Mouse (Mus musculus) granulocyte monocyte progenitor cell, adult 5-6 weeks (primary cell): ENCODE data around the gene Dab1. TPM values are rescaled to one million over a fixed set of nuclear protein-coding genes. Genes with fewer than 3 reads are reported as not detected.

Source experiments
- ATAC-seq: replicated peaks from 2 replicates; pipeline ENCODE4 v1.8.0; 2016; ENCODE audit warnings: mild to moderate bottlenecking, moderate TSS enrichment, inconsistent platforms; ENCODE audit not compliant: poor library complexity, severe bottlenecking
- total RNA-seq, 2 experiments: library from RNA; stranded (forward) in 1 of 2; stranded (reverse) in 1 of 2; fragments of 200-712, 200-1000 nt in 1 of 2; fragments of >200 nt in 1 of 2; fragmentation: Nextera tagmentation in 1 of 2; gene quantifications; 2 replicates each; pipeline ENCODE4 v1.2.3; 2014 to 2017

Gene Dab1
- total RNA-seq, 2 experiments from 2014 or later, result not detected

DNA sequence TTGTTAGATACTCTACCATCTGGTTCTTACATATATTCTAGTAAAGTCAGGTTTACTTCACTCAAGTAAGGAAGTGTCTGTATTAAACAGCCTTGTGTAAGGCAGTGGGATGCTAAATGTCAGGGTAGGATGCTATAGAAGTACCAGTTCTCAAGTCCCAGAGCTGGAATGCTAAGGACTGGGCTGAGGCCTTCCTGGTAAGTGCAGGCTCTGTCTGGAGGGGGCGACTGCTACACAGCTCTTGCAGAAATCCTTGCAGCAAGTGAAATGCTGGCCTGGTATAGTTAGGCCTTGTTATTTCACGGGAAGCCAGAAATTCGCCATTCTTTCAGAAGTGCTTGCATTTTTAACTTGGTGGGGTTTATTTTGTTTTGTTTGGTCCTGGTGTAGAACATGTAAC is 72.6 kb downstream of the Dab1 start:
- no peak for ATAC-seq

DNA sequence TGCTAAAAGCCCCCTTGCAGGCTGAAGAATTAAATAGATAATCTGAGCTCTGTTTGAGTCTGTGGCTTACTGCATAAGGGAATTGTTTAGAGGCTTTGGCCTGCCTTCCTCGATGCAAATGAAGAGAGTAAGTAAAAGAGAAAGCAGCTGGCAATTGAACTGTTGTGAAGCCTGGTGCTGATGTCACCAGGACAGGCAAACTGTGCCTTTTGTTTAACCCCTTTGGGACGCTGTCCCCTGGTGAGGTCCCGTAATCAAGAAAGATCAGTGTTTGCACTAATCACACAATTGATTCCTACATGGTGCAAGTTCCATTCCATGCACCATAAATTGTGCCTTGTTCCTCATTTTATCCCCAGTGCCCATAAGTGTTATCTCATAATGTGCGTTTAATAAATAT is 80.6 kb downstream of the Dab1 start:
- no peak for ATAC-seq

DNA sequence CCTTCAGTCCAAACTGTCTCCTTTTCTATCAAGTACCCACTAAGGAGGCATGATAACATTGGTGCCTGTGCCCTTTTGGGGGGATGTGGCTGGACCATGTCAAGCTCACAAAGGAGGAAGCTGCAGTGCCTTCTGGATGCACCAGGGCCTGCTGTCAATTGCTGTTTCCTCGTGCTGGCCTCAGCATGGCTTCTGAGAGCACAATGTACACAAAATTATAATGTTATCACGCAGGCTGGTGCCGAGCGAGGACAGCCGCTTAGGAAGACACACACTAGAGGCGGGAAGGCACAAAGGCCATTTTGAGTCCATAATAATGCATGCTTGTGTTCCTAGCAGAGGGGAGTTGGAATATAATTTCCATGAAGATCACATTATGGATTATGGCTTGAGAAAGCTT is 81.2 kb downstream of the Dab1 start:
- no peak for ATAC-seq

DNA sequence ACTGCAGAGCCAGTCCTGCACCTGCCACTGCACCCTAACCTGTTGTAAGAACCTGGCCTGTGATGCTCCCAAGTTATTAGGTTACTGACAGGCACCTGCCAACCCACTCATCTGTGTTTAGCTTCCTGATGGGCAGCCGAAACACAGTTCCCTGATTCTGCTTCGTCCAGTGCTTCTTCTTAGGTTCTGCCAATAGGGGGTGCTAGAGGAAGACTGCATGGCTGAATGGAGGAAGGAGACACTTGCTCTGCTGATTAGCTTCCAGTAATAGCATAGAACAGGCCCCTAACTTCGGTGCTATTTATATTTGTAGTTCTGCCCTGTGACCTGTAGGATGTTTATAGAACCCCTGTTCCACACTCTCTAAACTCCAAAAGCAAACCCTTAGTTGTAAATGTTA is 83.0 kb downstream of the Dab1 start:
- peak; percentile 60; the same call in 1 of the 2 replicates for ATAC-seq

DNA sequence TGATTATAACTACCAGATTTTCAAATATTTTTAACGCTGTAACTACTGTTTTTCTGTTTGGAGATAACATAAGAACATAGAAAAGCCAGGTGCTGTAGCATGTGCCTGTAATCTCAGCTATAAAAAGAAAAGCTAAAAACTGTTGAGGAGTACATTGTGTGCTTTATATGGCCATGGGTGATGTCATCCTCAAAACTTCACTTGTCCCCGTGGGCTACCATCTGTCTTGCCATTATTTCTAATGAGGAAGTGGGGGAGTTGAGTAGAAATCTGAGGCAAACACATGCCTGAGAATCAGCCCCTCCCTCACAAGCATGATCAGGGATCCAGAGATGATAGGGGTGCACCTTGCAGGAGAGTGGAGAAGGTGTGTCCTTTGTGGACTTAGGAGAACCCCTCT is 85.3 kb downstream of the Dab1 start:
- no peak for ATAC-seq

DNA sequence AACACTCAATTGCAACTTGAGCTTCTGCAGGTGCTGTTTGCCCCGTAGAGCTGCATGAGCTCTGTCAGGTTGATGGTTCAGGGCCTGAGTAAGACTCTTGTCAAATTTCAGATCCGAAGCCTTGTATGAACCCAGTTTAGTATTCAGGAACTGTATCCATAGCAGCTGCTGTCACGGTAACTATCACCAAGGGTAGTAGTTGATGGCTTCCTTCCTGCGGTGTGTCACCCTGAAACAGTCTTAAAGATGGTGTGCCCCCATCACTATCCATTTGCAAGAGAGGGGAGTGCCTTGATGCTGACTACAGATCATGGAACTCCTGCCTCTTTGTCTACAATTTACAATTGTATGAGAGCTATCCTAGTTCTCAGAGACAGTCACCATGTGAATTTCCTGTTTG is 87.3 kb downstream of the Dab1 start:
- peak; percentile 10 for ATAC-seq

DNA sequence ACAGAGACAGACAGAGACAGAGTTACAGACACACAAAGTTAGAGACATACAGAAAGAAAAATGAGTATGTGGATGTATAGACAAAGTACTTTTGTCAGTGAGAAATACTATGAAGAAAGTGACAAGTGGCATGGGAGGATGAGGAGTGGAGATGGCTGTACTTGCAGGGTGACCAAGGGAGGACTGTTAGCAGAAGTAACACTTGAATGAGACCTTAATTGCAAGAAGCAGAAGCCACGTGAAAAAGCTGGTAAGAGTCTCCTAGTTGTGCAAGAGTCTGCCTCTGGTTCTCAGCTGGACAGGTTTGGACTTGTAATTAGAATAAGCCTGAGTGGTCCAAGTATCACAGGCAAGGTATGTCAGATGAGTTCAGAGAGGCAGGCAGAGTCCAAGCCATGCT is 88.0 kb downstream of the Dab1 start:
- peak; percentile 64 for ATAC-seq

DNA sequence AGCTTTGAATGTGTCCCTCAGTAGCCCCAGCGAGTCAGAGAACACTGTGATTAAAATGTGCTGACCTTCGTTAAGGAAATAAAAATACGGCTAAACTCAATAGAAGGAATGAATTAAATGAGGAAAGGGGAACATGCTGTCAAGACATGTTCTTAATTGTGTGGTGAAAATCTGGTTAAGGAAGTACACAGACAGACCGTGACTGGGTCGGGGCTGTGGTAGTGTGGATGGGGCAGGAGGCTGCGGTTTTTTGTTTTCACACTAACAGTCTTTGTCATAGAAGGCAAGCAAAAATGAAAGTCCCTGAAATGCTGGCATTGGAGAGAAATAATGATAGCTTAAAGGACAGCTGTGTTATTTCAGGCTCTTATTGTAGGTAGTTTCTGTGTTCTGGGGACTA is 92.2 kb downstream of the Dab1 start:
- ATAC-seq, result peak; percentile 63

DNA sequence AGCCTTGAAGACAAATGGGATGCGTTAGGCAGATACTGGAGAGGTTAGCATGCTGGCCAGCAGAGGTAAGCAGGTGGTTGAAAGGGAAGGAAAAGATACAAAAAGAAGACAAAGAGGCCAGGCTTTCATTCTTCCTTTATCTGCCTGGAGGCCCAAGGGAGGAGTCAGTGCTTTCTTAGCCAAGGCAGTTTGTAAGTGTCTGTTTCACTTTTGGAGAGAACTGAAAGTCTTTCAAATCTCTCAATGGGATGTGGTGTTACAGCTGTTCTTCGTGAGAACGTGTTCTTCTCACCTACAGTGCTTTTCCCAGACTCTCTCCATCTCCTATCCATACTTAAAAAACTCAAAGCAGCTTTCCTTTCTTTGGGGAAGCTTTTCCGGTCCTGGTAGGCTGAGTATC is 94.8 kb downstream of the Dab1 start:
- ATAC-seq, result peak; percentile 63

DNA sequence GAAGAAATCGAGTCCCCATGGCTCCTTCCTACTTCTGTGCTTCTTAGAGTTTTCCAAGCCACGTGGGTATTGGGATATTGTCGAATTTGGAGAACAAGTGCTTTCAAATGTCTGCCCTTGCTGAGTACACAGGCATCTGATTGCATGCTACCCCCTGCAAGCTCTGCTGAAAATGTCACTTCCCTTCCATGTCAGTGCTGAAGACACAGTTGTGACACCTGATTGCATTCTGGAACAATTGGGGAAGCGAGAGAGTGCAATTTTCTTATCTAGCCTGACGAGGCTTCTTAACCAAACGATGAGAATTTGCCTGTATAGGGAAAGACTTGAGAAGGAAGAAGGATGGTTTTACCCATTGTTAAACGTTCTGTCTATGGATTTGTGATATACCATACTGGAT is 95.8 kb downstream of the Dab1 start:
- ATAC-seq, result peak; percentile 77

DNA sequence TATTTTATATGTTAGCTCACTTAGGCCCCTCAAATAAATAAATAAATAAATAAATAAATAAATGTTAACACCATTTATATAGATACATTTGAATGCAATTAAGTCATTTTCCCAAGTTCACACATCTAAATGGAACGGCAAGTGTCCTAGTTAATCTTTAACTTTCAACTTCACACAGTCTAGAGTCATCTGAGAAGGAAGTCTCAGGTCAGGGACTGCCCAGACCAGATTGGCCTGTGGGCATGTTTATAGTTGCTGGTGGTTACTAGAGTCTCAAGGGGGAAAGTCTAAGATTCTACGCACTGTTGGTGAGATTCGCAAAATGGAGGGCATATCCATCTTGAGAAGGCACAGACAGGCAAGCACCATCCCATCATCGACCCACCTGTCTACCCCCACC is 96.4 kb downstream of the Dab1 start:
- no peak for ATAC-seq

DNA sequence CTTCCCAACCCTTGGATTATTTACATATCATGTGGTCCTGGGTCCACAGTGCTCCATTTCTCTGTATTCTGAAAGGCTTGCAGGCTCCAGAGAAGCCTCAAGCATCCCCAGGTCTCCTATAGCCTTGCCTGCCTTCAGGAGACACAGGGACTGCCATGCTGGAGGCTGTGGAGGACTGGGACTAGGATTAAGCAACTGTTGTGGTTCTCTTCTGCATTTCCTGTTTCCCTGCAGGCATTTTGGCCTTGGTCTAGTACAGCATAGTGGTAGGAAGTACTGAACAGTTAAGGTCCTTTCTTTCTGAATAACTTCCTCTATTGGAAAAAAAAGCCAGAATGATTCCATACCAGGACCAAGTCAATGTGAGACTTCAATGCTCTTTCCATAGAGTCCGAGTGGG is 103.6 kb downstream of the Dab1 start:
- ATAC-seq, result peak; percentile 98

DNA sequence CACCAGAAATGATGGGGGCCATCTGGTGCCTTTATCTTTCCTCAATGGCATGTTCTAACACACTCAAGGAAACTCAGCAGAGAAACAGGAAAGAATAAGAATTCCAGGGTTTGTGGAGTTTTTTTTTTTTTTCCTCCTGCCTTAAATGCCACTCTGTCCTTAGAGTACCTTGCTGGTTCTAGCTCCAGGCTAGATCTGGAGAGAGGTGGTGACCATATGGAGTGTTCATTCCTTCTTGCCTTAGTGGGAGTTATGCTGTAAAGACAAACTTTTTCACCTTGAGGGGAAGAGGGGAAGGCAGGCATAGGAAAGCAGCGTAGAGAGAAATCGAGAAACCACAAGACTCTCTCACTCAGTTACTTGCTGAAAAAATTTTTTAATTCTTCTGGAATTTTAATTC is 107.3 kb downstream of the Dab1 start:
- ATAC-seq, result no peak

DNA sequence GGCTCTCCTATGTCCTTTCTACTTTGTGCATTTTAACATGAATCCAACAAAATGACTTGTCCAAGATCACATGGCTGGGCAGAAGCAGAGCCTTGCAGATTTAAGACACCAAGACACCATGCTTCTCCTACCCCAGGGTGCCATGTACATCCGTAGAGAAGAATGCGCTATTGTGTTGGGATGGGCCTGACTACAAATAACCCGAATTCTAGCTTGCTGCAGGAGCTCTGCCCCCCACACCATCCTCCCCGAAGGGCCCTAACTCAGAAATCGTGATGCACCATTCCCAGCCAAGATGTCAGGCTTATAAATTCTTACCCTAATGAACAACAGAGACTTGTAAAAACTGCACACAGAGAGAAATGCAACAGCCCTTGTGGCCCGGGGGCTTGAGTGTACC is 118.0 kb downstream of the Dab1 start:
- ATAC-seq, result no peak

DNA sequence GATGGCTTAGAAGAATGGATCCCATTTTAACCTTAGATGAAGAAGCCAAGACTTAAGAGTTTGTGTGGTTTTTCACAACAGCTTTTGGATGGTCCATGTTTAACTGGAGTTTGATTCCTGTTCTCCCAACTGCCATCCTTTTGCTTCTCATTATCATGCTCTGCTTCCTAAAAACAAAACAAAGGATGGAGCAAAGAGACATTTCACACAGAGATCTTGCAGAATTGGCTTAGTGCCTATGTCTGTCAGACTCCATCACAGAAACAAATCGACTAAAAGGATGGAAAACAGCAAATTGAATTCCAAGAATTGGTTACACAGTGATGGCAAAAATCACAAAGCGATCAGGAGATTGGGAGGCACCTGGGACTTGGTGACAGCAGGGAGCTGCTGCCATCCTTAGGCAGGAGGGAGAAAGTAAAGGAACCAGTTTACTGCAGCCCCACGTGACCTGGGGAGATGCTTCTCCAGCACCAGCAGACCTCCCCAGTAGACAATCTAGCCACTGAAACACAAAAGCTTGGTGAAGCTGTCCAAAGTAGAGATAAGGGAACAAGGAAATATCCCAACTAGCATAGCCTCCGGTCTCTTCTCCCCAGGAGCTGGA is 132.2 kb downstream of the Dab1 start:
- ATAC-seq, result no peak

DNA sequence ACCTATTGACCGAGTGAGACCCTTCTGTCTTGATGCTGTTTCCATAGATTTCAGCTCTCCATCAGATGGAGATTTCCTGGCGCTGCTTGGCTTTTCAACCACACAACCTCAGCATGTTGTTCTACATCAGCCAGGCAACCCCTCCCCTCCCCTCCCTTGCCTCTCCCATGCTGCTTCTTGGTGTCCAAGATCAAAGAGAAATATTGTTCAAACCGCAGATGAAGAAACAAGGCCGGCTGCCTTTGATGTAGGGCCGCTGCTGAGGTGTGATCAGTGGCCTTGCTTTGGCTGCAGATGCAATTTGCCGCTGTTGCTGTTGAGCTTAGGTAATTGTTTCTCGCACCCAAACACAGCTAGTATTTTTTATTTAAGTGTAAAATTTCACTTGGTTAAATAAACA is 135.4 kb downstream of the Dab1 start:
- ATAC-seq, result no peak

DNA sequence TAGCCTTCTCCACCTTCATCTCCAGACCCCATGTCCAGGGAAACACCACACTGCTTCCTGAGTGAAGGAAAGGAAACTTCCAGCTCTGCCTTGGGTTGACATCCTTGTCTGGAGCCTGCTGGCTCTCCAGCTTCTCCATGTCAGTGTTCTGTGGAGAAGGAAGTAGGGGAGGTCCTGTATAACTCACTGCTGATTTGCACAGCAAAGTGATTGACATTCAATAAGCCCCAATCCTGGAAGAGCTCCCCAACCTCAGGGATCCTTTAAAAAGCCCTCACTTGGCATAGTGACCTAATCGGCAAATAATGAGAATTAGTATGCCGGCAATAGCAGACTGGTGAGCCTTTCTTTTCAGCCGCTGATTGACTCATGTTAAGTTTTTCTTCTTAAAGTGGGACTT is 138.1 kb downstream of the Dab1 start:
- ATAC-seq, result no peak

DNA sequence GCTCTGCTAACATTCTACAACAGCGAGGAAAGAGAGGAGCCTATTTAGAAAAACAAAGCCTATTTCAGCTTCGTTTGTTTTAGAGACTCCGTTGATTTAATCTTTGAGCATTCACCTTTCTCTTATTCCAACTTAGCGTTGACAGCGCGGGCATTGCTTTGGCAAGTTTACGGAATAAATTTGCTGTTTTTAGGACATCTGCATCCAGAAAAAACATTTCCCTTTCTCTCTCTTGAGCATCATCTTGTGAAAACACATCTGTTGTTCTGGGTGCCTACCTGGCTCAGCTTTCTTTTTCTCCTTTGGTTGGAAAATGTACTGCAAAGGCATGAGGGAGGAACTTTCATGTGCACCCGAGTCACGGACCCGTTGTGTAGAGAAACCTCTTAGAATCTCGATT is 143.3 kb downstream of the Dab1 start:
- ATAC-seq, result no peak

DNA sequence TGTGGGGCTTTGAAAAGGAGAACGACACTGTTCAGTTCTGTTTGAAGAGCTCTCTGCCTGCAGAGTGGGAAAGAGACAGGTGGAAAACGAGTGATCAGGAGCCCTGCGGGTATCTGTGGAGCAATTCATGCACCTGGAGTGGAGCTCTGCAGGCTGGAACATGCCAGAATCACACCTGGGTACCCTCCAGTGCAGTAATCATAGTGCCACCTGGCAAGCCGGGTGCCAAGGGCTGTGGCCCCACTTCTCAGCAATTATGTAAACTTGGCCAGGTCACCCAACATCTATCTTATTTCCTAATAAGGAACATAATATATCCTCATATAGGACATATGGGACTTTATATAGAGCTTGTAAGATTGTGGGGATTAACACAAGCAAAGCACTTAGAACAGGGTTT is 156.6 kb downstream of the Dab1 start:
- ATAC-seq, result no peak

DNA sequence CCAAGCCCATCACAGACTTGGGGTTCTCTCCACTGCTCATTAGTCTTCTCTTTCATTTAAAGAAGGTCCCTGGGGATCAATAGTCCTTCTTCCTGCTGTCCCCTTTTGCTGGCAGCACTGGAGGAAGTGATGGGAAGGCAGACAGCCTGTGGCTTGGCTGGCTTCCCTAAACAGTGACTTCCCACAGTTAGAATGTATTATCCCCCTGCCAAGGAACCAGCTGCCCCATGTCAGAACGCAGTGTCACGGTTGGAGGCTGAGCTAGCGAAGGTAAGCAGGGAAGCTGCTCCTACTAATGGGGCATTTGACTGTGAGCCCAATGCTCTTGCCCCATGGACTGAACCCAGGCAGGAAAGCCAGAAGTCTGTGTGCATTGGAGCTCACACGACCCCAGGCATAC is 162.2 kb downstream of the Dab1 start:
- ATAC-seq, result no peak

DNA sequence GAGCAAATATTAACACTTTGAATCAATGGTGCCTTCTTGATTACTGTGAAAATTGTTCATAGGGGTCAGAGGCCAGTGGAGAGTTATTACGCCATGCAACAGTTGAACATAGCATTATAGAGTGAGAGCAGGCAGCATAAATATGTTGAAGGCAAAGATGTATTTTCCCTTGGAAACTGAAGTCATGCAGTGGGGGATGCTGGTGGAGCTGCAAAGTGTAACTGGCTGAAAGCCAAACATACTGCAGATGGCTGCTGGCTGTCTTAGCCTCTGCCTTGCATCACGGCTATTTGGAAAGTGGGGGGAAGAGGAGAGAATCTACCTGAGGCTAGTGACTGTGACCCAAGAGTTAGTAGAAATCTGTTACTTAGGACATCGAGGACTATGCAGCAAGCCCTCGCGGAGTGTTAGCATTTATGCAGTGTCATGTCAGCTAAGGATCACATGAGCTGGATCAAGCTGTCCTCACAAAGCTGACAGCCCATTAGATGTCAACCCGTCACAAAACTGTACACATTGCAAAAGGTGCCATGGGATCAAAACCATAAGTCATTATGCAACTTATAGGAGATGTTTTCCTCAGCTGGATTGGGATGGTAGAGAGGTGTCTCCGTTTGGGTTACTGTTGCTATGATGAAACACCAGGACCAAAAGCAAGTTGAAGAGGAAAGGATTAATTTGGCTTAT is 164.5 kb downstream of the Dab1 start:
- ATAC-seq, result no peak

DNA sequence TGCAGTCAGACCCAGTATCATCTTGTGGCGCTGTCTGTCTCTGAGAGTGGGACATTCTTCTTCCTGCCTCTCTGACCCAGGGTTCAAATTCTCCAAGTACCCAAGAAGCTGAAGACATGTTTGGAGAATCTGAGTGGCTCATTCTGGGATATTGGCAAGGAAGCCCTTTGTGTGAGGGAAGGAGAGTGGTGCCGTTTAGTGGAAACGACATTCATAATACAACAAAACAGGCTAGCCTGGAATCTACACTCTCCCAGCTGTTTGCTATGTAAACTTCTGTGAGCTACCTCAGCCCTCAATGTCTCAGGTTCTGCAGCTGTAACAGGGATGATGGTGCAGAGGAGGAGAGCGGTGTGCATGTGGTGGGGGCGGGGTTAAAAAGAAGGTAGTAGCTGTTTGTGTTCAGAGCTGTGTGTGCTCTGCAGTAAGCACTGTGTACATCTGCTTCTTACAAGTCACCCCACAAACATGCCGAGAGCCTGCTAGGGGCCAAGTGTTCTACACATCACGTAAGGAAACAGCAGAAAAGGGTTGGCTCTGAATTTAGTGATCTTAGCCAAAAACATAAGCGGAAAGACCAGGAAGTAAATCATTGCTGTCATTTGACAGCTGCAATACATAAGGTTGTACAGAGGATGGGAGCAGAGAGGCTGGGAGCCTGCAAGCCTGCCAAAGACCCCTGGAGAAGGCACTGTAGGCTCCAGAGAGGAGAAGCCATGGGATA is 174.6 kb downstream of the Dab1 start:
- no peak for ATAC-seq
